Mouse (Mus musculus) embryonic fibroblast, embryonic 13.5 days (primary cell): ENCODE results near the gene Pogz.

Experiments used
- CTCF ChIP-seq: IDR thresholded peaks from 2 replicates; pipeline ENCODE4 v1.5.1; 2011; ENCODE audit warnings: mild to moderate bottlenecking, control low read depth, low read length, moderate library complexity, borderline replicate concordance; ENCODE audit not compliant: insufficient read depth
- POLR2A ChIP-seq: IDR thresholded peaks from 2 replicates; pipeline ENCODE4 v1.6.1; 2011; ENCODE audit warnings: low read depth, mild to moderate bottlenecking, control low read depth, low read length, moderate library complexity

DNA sequence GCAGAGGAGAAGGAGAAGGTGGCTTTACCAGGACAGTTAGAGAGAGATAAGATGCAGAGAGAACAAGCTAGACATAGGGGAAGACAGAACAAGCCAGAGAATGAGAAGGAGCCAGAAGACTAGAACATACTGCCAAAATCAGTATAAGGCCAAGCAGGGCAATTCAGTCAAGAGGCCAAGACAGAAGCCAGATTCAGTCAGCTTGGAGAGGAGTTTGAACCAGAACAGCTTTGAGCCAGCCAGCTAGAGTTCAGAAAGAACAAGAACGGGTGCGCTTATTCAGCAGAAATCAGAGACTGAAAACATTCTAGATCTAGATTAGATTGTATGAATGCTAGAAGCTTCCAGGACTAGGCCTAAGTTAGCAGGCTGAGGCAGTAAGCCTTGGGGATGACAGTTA is 10.0 kb downstream of the Pogz start:
- TF ChIP-seq CTCF (no peak), POLR2A (no peak)
